Mouse (Mus musculus): ENCODE measurements around the gene Gper1. TPM values are rescaled to one million over a fixed set of nuclear protein-coding genes. Genes with fewer than 3 reads are reported as not detected.
A peak's percentile ranks its signal among the peaks of the same experiment; 100 is the strongest.
"Not testable (repeated sequence)": the region's sequence is repeated elsewhere in the genome, so short reads cannot be mapped to it uniquely, and the experiment has no call there.

Gper1 gene
- polyA plus RNA-seq, 1 experiment = 0.27 TPM

DNA sequence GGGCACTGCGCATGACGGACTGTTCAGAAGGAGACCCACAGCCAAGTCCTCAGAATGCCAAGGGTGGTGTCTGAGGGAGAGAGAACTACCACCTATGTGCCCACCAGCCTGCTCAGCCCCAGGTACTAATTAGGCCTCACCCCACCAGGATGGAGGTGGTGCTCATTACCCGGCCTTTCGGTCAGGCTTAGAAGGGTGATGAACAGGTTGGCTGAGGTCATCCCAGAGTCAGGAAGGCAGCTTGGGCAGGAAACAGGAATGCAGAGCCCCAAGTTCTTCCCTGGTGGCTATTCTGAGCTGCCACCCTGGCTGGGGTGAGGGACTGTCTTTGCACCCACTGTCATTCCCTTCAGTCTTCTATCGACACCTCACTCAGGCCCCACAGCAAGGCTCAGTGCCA is 36.9 kb upstream of the Gper1 start:
- Histone ChIP-seq H3K4me1 (ENCODE audit: control insufficient read depth, insufficient read depth, low read length) (peaks cover 4% of the 10 kb centered on the region), H3K36me3 (ENCODE audit: control insufficient read depth, insufficient read depth, low read length) (no peaks in the 10 kb centered on the region), H3K27ac (ENCODE audit: control insufficient read depth, insufficient read depth, low read depth, low read length) (no peak overlapping the region), H3K27me3 (ENCODE audit: control insufficient read depth, insufficient read depth, low read length) (no peaks in the 10 kb centered on the region), H3K4me3 (ENCODE audit: control insufficient read depth, low read depth, low read length) (no peak overlapping the region)
- TF ChIP-seq POLR2A (IDR thresholded peaks at IDR 0.05; ENCODE audit: control insufficient read depth, low read depth, low read length) = no peak
- no peak for TF ChIP-seq CTCF (IDR thresholded peaks at IDR 0.05; ENCODE audit: control insufficient read depth, insufficient read depth, insufficient replicate concordance, low read depth, low read length)

DNA sequence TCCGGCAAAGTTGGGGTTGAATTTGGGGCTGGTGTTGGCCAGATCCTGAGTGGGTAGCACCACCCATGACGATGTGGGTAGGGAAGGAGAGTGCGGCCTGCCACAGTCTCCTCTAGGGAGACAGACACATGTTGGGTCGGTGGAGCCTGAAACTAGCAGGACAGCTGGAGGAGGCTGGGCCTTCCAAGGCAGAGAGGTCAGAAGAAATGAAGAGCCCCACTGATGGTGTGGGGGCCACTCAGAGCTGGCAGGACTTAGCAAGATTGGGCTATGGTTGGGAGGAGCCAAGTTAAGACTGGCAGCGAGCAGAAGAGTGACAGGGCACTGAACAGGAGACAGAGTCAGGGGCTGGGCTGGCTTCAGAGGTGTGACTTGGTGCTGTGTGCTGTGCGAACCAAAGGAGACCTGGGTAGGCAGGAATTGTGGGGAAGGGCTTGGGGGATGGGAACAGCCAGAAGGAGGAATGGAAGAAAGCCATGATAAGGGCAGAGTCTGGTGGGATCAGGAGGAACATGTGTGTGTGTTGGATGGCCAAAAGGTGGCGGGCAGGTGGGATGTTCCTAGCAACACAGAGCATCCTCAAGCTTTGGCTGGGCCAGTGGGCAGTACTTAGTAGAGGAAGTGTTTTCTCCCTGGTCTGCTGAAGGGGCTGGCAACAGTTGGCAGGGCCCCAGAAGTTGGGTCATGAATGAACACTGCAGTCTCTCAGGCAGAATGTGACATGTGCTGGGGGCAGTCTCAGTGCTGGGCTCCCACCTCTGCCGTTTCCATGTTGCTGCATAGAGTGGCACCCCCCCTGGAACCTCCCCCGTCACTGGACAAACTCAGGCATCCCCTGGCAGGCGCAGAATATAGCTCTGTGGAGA is 35.4 kb upstream of the Gper1 start:
- no peak for TF ChIP-seq POLR2A (IDR thresholded peaks at IDR 0.05; ENCODE audit: control insufficient read depth, low read depth, low read length)
- TF ChIP-seq CTCF (IDR thresholded peaks at IDR 0.05; ENCODE audit: control insufficient read depth, insufficient read depth, insufficient replicate concordance, low read depth, low read length) = no peak
- Histone ChIP-seq H3K27ac (ENCODE audit: control insufficient read depth, insufficient read depth, low read depth, low read length) (no peak overlapping the region), H3K27me3 (ENCODE audit: control insufficient read depth, insufficient read depth, low read length) (no peaks in the 10 kb centered on the region), H3K4me3 (ENCODE audit: control insufficient read depth, low read depth, low read length) (no peak overlapping the region), H3K36me3 (ENCODE audit: control insufficient read depth, insufficient read depth, low read length) (no peaks in the 10 kb centered on the region), H3K4me1 (ENCODE audit: control insufficient read depth, insufficient read depth, low read length) (no peaks in the 10 kb centered on the region; the same call in 1 of the 2 replicates)

GRCm38 (mm10) chr5:139388195-139388570 is 34.8 kb upstream of the Gper1 start:
- Histone ChIP-seq H3K4me1 (ENCODE audit: control insufficient read depth, insufficient read depth, low read length) (no peaks in the 10 kb centered on the region; the same call in 1 of the 2 replicates), H3K27me3 (ENCODE audit: control insufficient read depth, insufficient read depth, low read length) (no peaks in the 10 kb centered on the region), H3K36me3 (ENCODE audit: control insufficient read depth, insufficient read depth, low read length) (no peaks in the 10 kb centered on the region), H3K27ac (ENCODE audit: control insufficient read depth, insufficient read depth, low read depth, low read length) (no peak overlapping the region), H3K4me3 (ENCODE audit: control insufficient read depth, low read depth, low read length) (no peak overlapping the region)
- TF ChIP-seq CTCF (IDR thresholded peaks at IDR 0.05; ENCODE audit: control insufficient read depth, insufficient read depth, insufficient replicate concordance, low read depth, low read length) (no peak), POLR2A (IDR thresholded peaks at IDR 0.05; ENCODE audit: control insufficient read depth, low read depth, low read length) (no peak)

DNA sequence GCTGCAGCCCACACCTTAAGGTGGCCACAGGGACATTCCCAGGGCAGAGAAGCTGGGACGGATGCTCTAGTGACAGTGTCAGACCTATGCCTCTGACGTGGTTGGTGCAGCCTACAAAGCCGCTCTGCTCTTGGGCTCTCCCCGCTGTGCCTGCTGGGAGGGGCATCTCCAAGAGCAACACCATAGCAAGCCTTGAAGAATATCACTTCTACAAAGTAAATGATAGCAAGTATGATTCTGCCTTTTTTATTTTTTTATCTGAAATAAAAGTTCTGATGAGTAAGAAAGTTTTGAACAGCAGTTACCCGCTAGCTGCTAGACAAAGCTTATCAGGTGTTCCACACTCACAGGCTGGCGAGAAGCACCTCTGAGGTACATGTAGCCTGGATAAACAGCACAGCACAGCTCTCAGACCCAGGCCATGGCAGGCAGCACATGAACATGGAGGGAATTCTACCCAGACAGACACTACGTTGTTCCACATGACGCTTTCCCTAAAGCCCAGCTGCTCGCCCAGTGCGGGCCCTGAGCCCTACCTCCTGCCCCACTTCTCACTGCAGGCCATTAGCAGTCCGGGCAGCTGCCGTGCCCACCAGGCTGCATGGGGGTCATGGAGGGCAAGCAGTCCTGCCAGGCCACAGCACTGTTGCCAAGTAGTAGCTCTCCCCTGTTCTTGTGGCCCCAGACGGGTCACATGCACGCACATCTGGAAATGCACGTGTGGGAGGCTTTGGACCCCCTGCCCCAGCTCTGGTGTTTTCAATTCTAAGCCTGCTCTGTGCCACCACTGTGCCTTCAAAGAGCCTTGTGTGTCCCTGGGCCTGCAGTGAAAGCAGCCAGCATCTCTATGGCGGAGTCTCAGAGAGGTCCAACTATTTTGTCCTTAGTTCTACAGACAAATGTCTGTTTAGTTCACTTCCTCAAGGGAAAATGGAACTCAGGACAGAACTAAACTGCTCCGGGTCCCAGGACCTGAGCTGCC is 34.0 kb upstream of the Gper1 start:
- TF ChIP-seq CTCF (IDR thresholded peaks at IDR 0.05; ENCODE audit: control insufficient read depth, insufficient read depth, insufficient replicate concordance, low read depth, low read length) (no peak), POLR2A (IDR thresholded peaks at IDR 0.05; ENCODE audit: control insufficient read depth, low read depth, low read length) (no peak)
- no peaks in the 10 kb centered on the region; the same call in 1 of the 2 replicates for H3K4me1 ChIP-seq (ENCODE audit: control insufficient read depth, insufficient read depth, low read length)
- H3K36me3 ChIP-seq (ENCODE audit: control insufficient read depth, insufficient read depth, low read length) = no peaks in the 10 kb centered on the region
- no peaks in the 10 kb centered on the region for H3K27me3 ChIP-seq (ENCODE audit: control insufficient read depth, insufficient read depth, low read length)
- no peak overlapping the region for H3K4me3 ChIP-seq (ENCODE audit: control insufficient read depth, low read depth, low read length)
- H3K27ac ChIP-seq (ENCODE audit: control insufficient read depth, insufficient read depth, low read depth, low read length) = no peak overlapping the region

- H3K27me3 ChIP-seq (ENCODE audit: control insufficient read depth, insufficient read depth, low read length) = no peaks in the 10 kb centered on the region
- TF ChIP-seq POLR2A (IDR thresholded peaks at IDR 0.05; ENCODE audit: control insufficient read depth, low read depth, low read length) (0 out of 2 replicates have a peak, but pooled peaks have one; percentile 15), CTCF (IDR thresholded peaks at IDR 0.05; ENCODE audit: control insufficient read depth, insufficient read depth, insufficient replicate concordance, low read depth, low read length) (no peak)
- no peaks in the 10 kb centered on the region for H3K36me3 ChIP-seq (ENCODE audit: control insufficient read depth, insufficient read depth, low read length)
- no peak overlapping the region for H3K27ac ChIP-seq (ENCODE audit: control insufficient read depth, insufficient read depth, low read depth, low read length)
- H3K4me3 ChIP-seq (ENCODE audit: control insufficient read depth, low read depth, low read length) = no peak overlapping the region
- no peaks in the 10 kb centered on the region; the same call in 1 of the 2 replicates for H3K4me1 ChIP-seq (ENCODE audit: control insufficient read depth, insufficient read depth, low read length)
Measured at GRCm38 (mm10) chr5:139389676-139390061, 33.3 kb upstream of the Gper1 start.

DNA sequence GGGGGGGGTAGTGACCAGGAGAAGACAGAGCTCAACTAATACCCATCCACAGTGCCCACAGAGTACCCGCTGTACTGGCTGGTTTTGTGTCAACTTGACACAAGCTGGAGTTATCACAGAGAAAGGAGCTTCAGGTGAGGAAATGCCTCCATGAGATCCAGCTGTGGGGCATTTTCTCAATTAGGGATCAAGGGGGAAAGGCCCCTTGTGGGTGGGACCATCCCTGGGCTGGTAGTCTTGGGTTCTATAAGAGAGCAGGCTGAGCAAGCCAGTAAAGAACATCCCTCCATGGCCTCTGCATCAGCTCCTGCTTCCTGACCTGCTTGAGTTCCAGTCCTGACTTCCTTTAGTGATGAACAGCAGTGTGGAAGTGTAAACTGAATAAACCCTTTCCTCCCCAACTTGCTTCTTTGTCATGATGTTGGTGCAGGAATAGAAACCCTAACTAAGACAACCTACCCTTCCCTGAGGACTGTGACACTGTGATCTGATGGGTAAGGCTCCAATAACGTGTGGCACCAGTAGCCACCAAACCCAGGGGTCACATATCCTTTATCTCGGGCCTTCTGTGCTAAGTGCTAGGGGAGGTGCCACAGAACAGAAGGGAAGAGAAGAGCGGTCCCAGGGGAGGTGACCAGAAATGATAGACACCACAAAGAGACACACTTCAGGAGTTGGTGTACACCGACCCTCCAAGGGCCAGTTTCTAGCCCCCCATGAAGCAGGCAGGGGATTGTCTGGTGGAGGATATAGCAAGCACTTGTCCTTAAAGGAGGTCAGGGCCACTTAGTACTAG is 32.4 kb upstream of the Gper1 start:
- not testable (repeated sequence) for H3K4me3 ChIP-seq (ENCODE audit: control insufficient read depth, low read depth, low read length); H3K36me3 ChIP-seq (ENCODE audit: control insufficient read depth, insufficient read depth, low read length); H3K27ac ChIP-seq (ENCODE audit: control insufficient read depth, insufficient read depth, low read depth, low read length); H3K27me3 ChIP-seq (ENCODE audit: control insufficient read depth, insufficient read depth, low read length); H3K4me1 ChIP-seq (ENCODE audit: control insufficient read depth, insufficient read depth, low read length)
